Mouse (Mus musculus) 3134 (cell line): ENCODE results near the gene 3110021N24Rik.
"Not testable (repeated sequence)": the region's sequence is repeated elsewhere in the genome, so short reads cannot be mapped to it uniquely, and the experiment has no call there.

Experiments
- DNase-seq: peaks from one replicate; pipeline ENCODE4 v3.0.0-alpha.2; 2011; ENCODE audit warnings: low spot score; ENCODE audit not compliant: insufficient read length; ENCODE audit errors: extremely low read depth

Gene 3110021N24Rik

DNA sequence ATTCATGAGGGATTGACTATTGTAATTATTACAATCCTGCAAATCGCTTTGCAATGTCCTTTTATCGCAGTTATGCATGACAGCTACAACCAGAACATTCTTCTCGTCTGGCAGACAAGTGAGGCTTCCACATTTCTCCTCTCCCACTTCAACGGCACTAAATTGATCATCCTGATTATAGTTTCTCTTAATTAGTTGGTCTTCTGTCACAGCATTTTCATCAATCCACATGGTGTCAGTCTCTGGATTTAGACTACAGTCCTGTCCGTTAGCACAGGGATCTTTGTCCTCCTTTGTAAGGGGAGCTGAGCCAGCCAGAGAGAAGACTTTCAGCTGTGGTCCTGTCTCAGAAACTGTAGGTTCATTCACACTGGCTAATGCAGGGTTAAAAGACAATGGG lies at the start of gene 3110021N24Rik:
3110021N24Rik (plus strand) TSS at position 301 of the 400 bp plus-strand sequence.
- no peak for DNase-seq

DNA sequence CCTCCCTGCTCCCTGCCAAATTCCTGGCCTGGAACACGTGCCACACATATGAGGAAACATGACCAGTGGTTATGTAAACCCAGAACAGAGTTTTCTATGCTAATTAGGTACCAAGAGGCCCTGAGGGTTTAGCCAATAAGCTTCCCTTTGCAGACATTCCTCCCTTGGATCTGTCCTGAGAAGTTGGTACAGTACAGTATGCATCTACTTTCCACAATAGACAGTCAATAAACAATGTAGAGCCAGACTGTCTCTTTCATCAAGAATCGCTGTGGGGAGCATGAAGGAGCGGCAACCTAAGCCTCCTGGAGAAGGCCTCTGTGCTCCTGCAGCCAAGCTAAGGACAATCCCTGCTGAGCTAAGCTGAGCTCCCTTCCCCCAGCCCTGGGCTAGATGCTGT lies 33.3 kb upstream of the 3110021N24Rik start:
- DNase-seq: no peak

DNA sequence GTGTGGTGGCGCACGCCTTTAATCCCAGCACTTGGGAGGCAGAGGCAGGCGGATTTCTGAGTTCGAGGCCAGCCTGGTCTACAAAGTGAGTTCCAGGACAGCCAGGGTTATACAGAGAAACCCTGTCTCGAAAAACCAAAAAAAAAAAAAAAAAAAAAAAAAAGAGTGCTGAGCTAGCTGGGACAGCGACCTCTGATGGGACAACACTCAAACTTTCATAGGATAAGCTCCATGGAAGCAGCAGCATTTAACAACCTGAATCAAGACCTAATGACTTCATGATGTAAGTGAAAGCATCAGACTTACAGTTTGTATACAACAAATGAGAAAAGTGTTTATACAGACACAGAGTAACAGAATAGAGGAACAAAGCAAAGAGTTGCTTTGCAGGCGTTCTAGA lies 32.4 kb upstream of the 3110021N24Rik start:
- not testable (repeated sequence) for DNase-seq

DNA sequence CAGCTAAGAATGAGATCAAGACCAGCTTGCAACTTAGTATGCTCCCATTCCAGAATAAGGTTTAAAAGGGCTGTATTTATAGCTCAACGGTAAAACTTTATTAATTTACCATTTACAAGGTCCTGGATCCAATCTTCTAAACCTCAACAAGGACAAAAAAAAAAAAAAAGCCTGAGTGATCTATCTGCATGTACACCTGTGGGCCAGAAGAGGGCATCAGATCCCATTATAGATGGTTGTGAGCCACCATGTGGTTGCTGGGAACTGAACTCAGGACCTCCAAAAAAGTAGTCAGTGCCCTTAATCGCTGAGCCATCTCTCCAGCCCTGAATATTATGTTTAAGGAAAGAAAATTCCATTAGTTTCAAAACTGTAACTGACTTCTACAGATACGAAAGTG lies 29.0 kb upstream of the 3110021N24Rik start:
- DNase-seq: no peak

DNA sequence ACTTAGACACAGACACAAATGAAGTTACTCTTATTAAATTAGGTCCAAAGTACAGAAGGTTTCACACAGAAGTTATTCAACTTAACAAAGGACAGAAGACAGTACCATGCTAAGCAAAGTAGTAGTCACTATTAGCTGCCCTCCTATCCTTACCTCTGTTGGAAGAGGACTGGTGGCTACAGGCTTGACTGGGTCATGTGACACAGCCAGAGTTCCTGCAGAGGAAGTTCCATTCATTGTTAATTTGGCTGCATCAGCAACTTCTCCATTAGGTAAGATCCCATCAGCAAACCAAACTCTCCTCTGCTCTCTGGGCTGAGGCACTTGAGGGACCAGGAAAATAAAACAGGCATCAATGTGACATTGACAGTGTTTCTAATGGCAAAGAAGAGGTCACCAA lies 28.0 kb upstream of the 3110021N24Rik start:
- no peak for DNase-seq

DNA sequence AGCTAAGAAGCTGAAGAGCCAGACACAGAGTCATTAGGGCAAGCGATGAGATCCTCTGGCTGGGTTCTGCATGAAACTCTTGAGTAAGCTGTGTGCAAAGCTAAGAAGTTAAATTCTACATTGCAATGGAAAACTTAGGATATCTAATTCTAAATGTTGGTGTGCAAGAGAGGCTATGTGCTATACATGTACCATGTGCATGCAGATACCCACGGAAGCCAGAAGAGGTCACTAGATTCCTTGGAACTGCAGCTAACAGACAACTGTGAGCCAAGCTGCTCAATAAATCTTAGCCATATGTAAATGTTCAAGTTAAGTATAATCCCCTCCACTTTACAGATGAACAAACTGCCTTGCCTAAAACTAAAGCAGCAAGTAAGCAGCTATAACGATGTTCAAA lies 22.5 kb upstream of the 3110021N24Rik start:
- DNase-seq: no peak

DNA sequence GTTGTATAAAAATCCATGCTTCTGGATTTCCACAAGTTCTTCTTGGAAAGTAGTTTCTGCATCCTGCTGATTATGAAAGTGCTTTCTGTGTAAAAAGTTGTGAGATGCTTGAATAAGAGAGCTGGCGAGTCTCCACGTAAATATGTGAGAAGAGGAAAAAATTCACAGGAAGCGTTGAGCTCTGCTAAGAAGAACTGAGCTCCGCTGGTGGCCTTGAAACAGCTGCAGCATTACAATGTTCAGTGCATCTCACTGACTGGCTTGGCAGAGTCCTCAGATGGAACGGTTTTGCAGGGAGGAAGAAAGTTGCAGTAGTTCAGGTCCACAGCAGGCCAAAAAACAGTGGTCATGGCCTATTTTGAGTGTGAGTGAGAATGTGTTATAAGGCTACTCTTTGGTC lies 11.2 kb upstream of the 3110021N24Rik start:
- DNase-seq: no peak

DNA sequence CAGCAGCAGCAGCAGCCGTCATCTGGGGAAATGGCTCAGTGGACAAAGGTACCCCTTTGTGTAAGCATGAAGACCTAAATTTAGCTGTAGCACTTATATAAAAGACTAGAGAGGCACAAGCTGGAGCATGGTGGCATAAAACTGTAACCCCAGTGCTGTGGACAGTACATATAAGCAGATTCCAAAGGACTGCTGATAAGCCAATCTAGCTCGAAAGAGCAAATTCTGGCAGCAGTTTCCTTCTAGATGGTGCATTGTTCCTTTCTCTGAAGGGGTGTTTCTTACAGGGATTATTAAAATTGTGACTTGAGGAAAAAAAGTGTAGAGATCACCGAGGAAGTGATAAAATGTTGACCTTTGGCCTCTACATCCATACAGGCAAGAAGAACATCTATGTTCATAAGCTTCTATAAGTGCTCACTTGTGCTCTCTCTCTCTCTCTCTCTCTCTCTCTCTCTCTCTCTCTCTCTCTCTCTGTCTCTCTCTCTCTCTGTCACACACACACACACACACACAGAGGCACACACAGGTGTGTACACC lies 1.9 kb downstream of the 3110021N24Rik start:
- no peak for DNase-seq

DNA sequence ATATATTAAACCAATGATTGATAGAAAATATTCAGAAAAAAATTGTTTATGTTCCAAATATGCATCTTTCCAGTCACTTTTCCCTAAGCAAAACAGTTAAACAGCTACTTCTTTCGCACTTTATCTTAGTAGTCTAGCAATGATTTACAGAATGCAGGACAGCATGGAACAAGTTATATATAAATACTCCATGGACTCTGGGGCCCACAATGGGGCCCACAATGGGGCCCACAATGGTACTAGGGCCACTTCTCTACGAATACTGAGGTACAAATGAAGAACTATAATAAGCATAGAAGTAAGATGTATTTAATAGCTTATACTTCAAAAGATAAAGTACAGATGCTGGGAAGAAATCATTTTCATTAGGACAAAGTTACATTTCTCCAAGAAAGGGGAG lies 4.7 kb downstream of the 3110021N24Rik start:
- DNase-seq: no peak

DNA sequence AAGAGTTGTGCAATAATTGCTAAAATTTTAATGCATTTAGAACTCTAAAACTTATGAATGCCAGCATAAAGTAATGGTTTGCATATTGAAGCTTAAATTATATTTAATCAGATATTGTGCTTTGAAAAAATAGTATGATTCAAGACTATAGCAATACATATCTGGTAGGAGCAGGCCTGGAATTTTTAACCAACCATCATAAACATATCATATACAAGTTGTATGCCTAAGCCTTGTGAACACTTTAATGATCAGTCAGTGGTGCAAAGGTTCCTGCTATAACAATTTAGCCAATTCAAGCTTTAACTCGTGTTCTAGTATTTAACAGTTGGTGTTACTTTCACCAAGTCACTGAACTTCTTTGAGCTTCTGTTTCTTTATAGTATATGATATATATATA lies 11.0 kb downstream of the 3110021N24Rik start:
- DNase-seq: no peak

DNA sequence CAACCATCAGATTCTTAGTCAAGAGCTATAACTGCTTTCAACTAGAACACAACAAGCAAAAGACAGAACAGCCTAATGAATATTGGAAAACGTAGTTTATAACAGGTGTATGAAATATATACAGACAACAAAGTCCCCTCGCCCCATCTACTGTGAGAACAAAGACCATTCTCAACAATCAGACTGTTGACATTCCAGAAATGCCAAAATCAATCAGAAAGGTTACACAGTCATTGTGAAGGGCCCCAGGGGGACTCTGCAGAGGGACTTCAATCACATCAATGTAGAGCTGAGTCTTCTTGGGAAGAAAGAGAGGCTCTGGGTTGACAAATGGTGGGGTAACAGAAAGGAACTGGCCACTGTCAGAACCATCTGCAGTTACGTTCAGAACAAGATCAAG lies 12.1 kb downstream of the 3110021N24Rik start:
- DNase-seq: no peak

DNA sequence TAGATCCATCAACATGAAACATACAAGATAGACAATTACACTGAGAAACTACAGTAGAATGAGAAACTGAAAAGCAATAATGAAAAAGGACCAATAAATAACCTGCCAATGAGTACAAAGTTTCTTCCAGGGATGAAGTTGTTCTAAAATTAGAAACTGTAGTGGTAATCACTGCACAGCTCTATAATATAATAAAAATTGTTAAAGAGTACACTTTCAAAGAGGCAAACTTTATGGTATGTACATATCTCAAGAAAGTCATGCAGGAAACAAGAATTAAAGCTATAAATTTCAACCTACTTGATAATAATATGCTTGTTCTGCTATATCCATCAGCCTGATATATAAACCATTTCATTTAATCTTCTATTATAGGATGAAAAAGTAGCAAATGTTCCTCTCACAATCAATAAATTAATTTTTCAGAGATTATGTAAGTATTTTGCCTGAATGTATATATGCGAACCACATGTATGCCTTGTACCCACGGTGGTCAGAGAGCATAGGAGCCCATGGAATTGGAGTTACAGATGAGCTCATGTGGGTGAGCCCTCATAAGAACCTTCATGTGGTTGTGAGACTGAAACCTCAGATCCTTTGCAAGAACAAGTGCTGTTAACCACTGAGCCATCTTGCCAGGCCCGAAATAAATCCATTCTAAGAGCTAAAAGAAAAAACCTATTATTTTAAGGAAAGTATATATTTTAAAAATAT lies 26.9 kb downstream of the 3110021N24Rik start:
- DNase-seq: no peak

DNA sequence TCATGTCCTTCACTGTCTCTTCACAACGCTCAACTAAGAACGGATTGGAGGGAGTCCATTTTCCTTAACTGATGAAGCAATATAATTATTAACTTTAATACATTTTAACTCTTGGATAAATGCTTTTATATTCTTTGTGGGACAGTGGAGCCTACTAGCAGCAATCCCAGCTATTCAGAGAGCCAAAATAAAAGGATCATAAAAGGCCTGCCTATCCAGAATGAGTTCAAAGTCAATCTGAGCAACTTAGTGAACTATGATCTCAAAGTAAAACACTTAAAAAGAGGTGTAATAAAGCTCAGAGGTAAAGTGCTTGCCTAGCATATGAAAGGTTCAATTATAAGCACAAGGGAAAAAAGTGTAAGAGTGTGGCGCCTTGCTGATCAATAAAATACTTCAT lies 40.1 kb downstream of the 3110021N24Rik start:
- no peak for DNase-seq

DNA sequence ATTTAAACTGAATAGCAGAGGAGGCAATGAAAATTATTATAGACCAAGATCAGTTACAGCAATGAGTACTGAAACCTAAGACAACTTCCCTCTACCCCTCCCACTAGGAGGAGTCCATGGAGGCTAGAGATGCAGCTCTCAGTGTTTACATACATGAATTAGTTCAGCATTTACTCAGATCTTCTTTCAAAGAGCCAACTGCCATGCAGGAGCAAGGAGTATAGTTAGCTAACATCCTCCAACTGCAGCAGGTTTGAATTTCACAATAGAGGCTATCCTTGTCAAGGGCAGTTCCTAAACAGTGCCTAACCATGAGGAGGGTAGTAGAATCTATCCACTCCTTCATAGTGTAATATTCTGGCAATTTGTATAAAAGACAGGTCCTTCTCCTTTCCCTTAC lies 49.1 kb downstream of the 3110021N24Rik start:
- no peak for DNase-seq

DNA sequence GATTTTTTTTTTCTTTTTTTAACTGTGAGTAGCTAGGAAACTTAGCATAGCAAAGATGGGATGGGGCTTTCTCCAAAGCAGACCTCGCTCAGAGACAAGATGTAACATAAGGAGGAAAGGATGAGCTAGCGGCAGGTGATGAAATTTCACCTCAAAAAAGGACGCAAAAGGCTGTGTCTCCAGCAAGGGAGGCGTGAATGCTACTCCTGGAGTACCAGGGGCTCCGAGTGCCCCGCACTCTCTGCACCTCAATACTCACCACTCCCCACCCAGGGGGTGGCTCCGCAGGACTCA lies 60.3 kb downstream of the 3110021N24Rik start:
- DNase-seq: peak; percentile 82

DNA sequence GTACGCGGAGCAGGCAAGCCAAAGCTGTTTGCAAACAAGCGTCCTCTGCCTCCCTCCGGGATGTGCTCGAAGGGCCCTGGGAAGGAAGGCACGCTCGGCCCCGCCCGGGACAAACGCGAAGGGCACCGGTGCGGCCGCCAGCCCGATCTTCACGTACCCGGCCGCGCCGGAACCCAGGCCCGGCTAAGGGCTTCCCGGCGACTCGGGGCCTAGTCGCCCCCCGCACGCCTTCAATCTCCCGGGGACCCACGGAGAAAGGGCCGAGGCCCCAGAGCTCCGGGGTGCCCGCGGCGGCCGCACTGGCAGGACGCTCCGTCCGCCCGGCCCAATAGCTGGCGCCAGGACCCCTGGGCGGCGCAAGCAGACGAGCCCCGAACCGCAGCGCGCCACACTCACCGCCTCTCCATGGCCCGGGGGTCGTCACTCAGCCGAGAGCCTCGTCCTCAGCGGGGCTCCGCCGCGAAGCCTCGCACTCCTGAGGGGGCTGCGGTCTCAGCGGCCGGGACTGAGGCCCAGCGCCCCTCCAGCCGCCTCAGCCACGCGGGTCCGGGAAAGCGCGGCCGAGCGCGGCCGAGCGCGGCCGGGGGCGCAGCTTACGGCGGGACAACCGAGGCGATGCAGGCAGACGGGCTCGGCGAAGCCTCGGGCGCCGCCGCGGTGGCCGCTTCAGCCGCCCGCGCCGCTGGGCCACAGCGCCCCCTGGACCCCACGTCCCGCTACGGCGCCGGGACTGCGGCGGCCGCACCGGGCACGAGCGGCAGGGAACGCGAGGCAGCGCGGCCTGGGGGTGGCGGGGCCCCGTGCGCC lies 60.8 kb downstream of the 3110021N24Rik start, which contains the start of gene Zfyve9:
Zfyve9 (minus strand) TSS at position 742 of the 807 bp plus-strand sequence.
- peak; percentile 76 for DNase-seq

DNA sequence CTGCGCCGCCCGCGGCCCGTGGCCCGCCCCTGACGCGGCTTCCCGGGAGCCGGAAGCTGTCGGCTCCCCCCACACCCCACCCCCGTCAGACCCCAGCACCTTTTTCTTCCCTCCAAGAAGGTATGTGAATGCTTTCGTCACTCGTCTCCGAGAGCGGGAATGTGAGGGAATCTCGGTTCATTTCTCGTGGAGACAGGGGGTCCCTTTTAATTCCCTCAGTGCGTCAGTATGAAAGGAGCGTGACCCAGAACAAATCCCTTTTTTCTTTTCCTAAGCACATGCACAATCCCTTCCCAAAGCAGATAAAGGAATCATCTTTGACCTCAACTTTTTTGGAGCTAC lies 61.4 kb downstream of the 3110021N24Rik start:
- no peak for DNase-seq

DNA sequence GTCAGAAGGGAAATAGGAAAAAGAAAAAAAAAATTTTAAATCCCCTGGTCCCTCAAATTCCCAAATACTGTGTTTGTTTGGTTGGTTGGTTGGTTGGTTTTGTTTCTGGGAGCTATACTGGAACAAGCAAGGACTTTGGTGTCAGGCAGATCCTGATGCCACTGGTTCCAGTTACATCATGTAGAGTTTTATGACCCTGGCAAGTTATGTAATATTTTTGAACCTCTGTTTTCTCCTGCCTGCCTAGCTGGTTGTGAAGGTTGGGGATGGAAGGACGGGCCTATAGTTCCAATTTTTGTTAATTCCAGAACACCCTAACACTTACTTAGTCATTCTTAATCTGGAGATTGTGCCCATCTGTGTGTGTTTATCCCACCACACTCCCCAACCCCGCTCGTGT lies 62.1 kb downstream of the 3110021N24Rik start:
- DNase-seq: peak; percentile 16

DNA sequence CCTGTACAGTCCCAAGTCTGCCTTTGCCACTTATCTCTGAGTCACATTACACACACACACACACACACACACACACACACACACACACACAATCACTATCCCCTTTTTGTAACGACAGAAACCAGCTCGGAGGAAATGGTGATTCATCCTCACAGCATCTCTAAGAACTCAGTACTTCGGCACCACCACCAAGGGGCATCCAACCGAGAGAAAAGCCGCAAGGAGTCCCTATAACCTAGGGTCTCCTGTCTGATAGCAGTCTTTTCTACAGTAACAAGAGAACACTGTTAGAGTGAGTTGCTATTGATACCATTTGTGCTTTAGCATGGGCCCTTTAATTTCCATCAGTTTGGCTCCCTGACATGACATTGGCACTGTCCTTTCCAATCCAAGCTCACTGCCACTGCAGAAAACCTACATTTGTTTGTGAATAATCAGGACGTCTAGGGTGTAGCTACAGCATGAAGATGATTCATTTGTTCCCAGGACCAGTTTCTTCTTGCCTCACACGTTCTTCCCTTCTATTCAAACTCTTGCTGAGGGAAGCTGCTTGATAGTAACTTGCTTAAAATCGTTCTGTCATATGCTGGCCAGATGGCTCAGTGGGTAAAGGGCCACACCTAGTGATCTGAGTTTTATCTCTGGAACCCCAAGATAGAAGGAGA lies 63.1 kb downstream of the 3110021N24Rik start:
- peak; percentile 56 for DNase-seq

DNA sequence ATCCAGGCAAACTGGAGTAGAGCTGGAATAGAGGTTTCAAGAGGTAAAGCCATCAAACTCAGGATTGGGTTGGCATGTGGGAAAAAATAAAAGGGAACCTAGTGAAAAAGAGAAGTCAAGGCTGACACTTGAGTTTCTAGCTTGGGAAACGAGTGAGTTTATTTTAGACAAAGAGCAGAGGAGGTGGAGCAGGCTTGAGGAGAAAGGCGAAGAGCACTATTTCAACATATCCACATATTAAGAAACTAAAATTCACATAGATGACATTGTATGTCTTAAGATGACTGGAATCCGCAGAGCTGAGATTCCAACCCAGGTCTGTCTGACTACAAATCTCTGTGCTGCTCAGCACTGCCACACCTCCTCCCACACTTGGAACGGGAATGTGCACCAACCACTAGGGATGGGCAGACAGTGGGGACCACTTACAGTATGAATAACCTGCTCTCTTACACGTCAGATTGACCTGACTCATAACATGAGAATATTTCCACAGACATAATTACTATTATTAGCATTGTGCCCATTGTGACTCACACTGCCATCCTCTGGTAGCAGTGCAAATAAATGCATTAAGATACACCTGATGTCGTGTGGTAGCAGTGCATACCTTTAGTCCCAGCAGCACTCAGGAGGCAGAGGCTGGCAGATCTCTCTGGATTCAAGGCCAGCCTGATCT lies 69.9 kb downstream of the 3110021N24Rik start:
- DNase-seq: peak; percentile 12

DNA sequence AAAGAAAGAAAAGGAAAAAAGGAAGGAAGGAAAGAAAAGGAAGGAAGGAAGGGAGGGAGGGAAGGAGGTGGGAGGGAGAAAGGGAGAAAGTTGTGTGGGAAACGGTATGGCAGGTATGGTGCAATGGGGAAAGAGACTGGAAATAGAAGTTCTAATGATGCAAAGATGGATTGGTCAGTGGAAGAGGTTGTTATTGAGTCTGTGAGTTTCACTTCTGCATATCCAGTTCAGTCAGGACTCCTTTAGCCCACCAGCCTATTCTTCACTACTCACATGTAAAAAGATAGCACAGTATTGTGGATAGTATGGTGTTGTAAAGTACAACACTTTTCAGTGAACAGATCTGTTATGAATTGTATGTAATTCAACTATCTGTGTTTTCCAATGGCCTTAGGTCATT lies 71.1 kb downstream of the 3110021N24Rik start:
- DNase-seq: no peak
